Mouse (Mus musculus) limb, embryonic 10.5 days (tissue): Measurements from ENCODE around the gene Ktn1. TPM values are rescaled to one million over a fixed set of nuclear protein-coding genes. Genes with fewer than 3 reads are reported as not detected.

Source experiments
- DNase-seq: peaks from one replicate; pipeline ENCODE4 v3.0.0-alpha.2; 2017; ENCODE audit warnings: low spot score
- H3K27ac ChIP-seq: fragments of 300-500 bp; sonication (generic); 2 replicates; pipeline ENCODE4 v1.5.1; 2016; ENCODE audit warnings: mild to moderate bottlenecking
- H3K27me3 ChIP-seq: fragments of 300-500 bp; sonication (generic); 2 replicates; pipeline ENCODE4 v1.6.1; 2016; ENCODE audit warnings: low read depth, mild to moderate bottlenecking; ENCODE audit not compliant: poor library complexity, severe bottlenecking
- H3K36me3 ChIP-seq: fragments of 300-500 bp; sonication (generic); 2 replicates; pipeline ENCODE4 v1.6.1; 2016; ENCODE audit warnings: mild to moderate bottlenecking, moderate library complexity
- H3K4me1 ChIP-seq: fragments of 300-500 bp; sonication (generic); 2 replicates; pipeline ENCODE4 v1.6.1; 2016
- H3K4me3 ChIP-seq: fragments of 300-500 bp; sonication (generic); 2 replicates; pipeline ENCODE4 v1.5.1; 2016; ENCODE audit warnings: mild to moderate bottlenecking, moderate library complexity
- H3K9me3 ChIP-seq: fragments of 300-500 bp; sonication (generic); replicated peaks from 2 replicates; pipeline ENCODE4 v1.6.1; 2016; ENCODE audit warnings: mild to moderate bottlenecking
- WGBS: fragments of 180-500 bp; shearing (Covaris S2); methylation state at CpG from one replicate; pipeline ENCODE4 v1.1.7; 2016; 5-methylcytosine and 5-hydroxymethylcytosine counted together
- polyA plus RNA-seq: library from polyadenylated mRNA; unstranded; fragments of >200 nt; fragmentation: Nextera tagmentation; extraction: Ambion mirVana; gene quantifications from 2 replicates; pipeline ENCODE4 v1.2.1, GENCODE M21; 2016

Gene Ktn1
- polyA plus RNA-seq, 1 experiment from 2014 or later: 55.9 TPM

GRCm38 (mm10) chr14:47786112-47786511, 137.9 kb downstream of the Ktn1 start:
- Histone ChIP-seq H3K4me3 (no peak overlapping the region), H3K4me1 (peaks cover 7% of the 10 kb centered on the region), H3K27me3 (no peaks in the 10 kb centered on the region), H3K36me3 (no peaks in the 10 kb centered on the region), H3K27ac (no peak overlapping the region), H3K9me3 (no peaks in the 10 kb centered on the region)
- no peak for DNase-seq
- WGBS: 37% methylated on average over 4 of the region's 4 CpGs

Other genes with a start within 250 kb of the Ktn1 start
- 80.6 and 83.3 TPM in 2 replicates for gene Dlgap5, start 230.0 kb upstream of the Ktn1 start, polyA plus RNA-seq
- gene Fbxo34, start 198.0 kb upstream of the Ktn1 start, polyA plus RNA-seq: 19.6 and 25.2 TPM in 2 replicates
- 18.0 and 18.9 TPM in 2 replicates for gene Atg14, start 77.8 kb upstream of the Ktn1 start, polyA plus RNA-seq